Mouse (Mus musculus): ENCODE measurements at regions not wholly inside any gene's neighbourhood (a gene's known extent, or its start where the extent isn't known, plus 50 kb on each side); places are given as distances from the start of the nearest gene placed in this dataset.
A peak's percentile ranks its signal among the peaks of the same experiment; 100 is the strongest.

GRCm38 (mm10) chr12:52622398-52622797 is 76.8 kb upstream of the Akap6 start:
- intact Hi-C loops (cut with DNase I; ENCODE audit: low total_unique reads) = no loop called here
- no peak for DNase-seq

- intact Hi-C loops (cut with DNase I; ENCODE audit: low total_unique reads) = no loop called here
- DNase-seq = no peak
Measured at GRCm38 (mm10) chr12:52623416-52624108, 75.6 kb upstream of the Akap6 start.

DNA sequence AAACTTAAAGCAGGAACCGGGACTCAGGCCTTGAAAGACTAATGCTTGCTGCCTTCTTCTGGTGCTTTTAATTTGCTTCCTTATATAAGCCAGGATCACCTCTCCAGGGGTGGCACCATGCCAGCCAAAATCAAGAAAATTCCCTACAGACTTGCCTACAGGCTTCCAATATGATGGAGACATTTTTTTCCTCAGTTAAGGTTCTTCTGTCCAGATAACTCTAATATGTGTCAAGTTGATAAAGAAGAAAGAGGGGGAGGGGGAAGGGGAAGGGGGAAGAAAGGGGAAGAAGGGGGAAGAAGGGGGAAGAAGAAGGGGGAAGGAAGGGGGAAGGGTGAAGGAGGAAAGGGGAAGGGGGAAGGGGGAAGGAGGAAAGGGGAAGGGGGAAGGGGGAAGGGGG is 74.3 kb upstream of the Akap6 start:
- no peak for DNase-seq
- intact Hi-C loops (cut with DNase I; ENCODE audit: low total_unique reads) = loop anchor here (5.0 kb wide), 1 partner anchor 603 kb away; no protein-coding TSS in a partner anchor

GRCm38 (mm10) chr12:52628771-52629170 is 70.4 kb upstream of the Akap6 start:
- intact Hi-C loops (cut with DNase I; ENCODE audit: low total_unique reads) = loop anchor here (5.0 kb wide), 1 partner anchor 606 kb away; no protein-coding TSS in a partner anchor
- no peak for DNase-seq

GRCm38 (mm10) chr12:52635121-52635878 is 63.9 kb upstream of the Akap6 start:
- no peak for DNase-seq
- intact Hi-C loops (cut with DNase I; ENCODE audit: low total_unique reads) = no loop called here

GRCm38 (mm10) chr12:52636186-52636881 is 62.8 kb upstream of the Akap6 start:
- DNase-seq = no peak
- intact Hi-C loops (cut with DNase I; ENCODE audit: low total_unique reads) = no loop called here

- intact Hi-C loops (cut with DNase I; ENCODE audit: low total_unique reads) = no loop called here
- no peak for DNase-seq
Measured at GRCm38 (mm10) chr12:52636920-52637319, 62.3 kb upstream of the Akap6 start.

- DNase-seq = peak; percentile 50
- intact Hi-C loops (cut with DNase I; ENCODE audit: low total_unique reads) = no loop called here
Measured at GRCm38 (mm10) chr12:52637506-52638249, 61.5 kb upstream of the Akap6 start.

DNA sequence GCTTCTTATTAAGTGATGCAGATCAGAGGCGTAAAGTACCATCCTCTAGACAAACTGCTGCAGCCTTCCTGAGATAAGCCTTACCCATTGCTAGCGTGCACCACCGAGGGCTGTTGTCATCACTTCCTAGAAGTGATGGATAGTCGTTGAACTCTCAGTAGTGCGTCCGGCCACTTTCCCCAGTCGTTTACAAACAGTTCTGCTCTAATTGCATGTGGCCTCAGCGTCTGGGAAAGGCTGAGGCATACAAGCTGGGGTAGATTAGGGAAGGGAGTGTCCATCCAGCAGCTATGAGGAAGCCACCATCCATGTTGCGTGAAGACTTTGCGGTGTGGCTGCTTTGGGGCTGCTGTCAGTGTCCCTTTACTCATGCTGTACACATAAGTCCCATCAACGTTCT is 60.7 kb upstream of the Akap6 start:
- DNase-seq = no peak
- intact Hi-C loops (cut with DNase I; ENCODE audit: low total_unique reads) = no loop called here

GRCm38 (mm10) chr12:52644059-52644458 is 55.1 kb upstream of the Akap6 start:
- intact Hi-C loops (cut with DNase I; ENCODE audit: low total_unique reads) = no loop called here
- no peak for DNase-seq

Data from gastrocnemius, postnatal 14 days (tissue).